Mouse (Mus musculus) heart, adult 18-20 months (tissue): ENCODE measurements at regions not wholly inside any gene's neighbourhood (a gene's known extent, or its start where the extent isn't known, plus 50 kb on each side); places are given as distances from the start of the nearest gene placed in this dataset.

Source experiments
- DNase-seq, 2 experiments: peaks; one replicate each; pipeline ENCODE4 v3.0.0; 2021 to 2022; ENCODE audit warnings: mixed read lengths in 1 of 2

GRCm38 (mm10) chr1:128671016-128671415 is 78.9 kb upstream of the Cxcr4 start:
- no peak for DNase-seq

GRCm38 (mm10) chr1:128669241-128669666 is 77.2 kb upstream of the Cxcr4 start:
- DNase-seq: no peak

GRCm38 (mm10) chr1:128668718-128669117 is 76.6 kb upstream of the Cxcr4 start:
- no peak for DNase-seq

- no peak for DNase-seq
These were observed 75.1 kb upstream of the Cxcr4 start for GRCm38 (mm10) chr1:128667121-128667762.

GRCm38 (mm10) chr1:128663207-128663606 is 71.1 kb upstream of the Cxcr4 start:
- no peak for DNase-seq

GRCm38 (mm10) chr1:128659857-128660256 is 67.8 kb upstream of the Cxcr4 start:
- DNase-seq: no peak

GRCm38 (mm10) chr1:128658802-128659201 is 66.7 kb upstream of the Cxcr4 start:
- no peak for DNase-seq

GRCm38 (mm10) chr1:128654099-128654862 is 62.2 kb upstream of the Cxcr4 start:
- DNase-seq: no peak

- DNase-seq: no peak
These were observed 58.5 kb upstream of the Cxcr4 start for GRCm38 (mm10) chr1:128650596-128650995.

- DNase-seq: peak; percentile 27 to 45
These were observed 57.5 kb upstream of the Cxcr4 start for GRCm38 (mm10) chr1:128649490-128650178.

GRCm38 (mm10) chr1:128643316-128643776 is 51.3 kb upstream of the Cxcr4 start:
- peak in 1 of 2 experiments; percentile 23 for DNase-seq

- no peak for DNase-seq
These were observed 50.1 kb upstream of the Cxcr4 start for GRCm38 (mm10) chr1:128642212-128642611.
